ENCODE assay signal across 16 mouse cellular contexts in the genomic region with DNA sequence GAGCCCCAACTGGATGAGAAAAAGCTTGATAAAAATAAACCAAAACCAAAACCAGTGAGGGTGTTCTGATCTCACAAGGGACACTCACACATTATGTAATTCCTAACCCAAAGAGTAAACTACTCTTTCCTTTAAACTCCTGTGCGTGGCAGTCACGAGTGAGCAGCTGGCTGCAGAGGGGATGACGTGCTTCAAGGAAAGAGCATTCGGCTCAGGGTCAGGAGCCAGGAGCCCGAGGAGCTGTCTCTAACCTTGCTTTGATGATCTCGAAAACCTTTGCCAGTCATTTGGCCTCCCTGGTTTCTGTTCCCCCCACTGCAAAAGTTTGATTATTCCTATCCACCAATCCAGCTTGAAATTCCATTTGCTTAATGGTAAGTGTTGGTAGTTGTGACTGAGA.
"Had no signal": no experiment of that assay in that cellular context is flagged by ENCODE, and none has a peak within 500 bp of the region (broad histone marks: within the 10 kb centered on the region; RNA-seq: fewer than 3 reads in every experiment).

No protein-coding gene starts in this region.

- H3K36me3 ChIP-seq: limb, embryonic 12.5 days; limb, embryonic 15.5 days; stomach, embryonic 15.5 days had no signal

- H3K27me3 ChIP-seq: limb, embryonic 12.5 days; limb, embryonic 15.5 days; stomach, embryonic 15.5 days had no signal

- H3K4me2 ChIP-seq: limb, embryonic 12.5 days; limb, embryonic 15.5 days; liver, embryonic 11.5 days; lung, embryonic 14.5 days; midbrain, embryonic 11.5 days; stomach, embryonic 15.5 days had no signal

- DNase-seq: kidney, adult 9 months; kidney, postnatal 14 days; kidney, postnatal 4 days; left cerebral cortex, postnatal 4 days; liver, postnatal 0 days; lung, embryonic 14.5 days; lung, postnatal 14 days; lung, postnatal 4 days; midbrain, embryonic 14.5 days; thymus, postnatal 25 days had no signal

- ATAC-seq: liver, postnatal 0 days had no signal

- H3K4me1 ChIP-seq: limb, embryonic 12.5 days; limb, embryonic 15.5 days; stomach, embryonic 15.5 days had no signal

- H3K4me3 ChIP-seq: limb, embryonic 12.5 days; limb, embryonic 15.5 days; stomach, embryonic 15.5 days had no signal

- H3K27ac ChIP-seq: limb, embryonic 12.5 days; limb, embryonic 15.5 days; liver, embryonic 14.5 days; stomach, embryonic 15.5 days had no signal

- H3K9me3 ChIP-seq: limb, embryonic 12.5 days; limb, embryonic 15.5 days; stomach, embryonic 15.5 days had no signal

- H3K9ac ChIP-seq: limb, embryonic 12.5 days; limb, embryonic 15.5 days; liver, embryonic 14.5 days; liver, postnatal 0 days; lung, embryonic 14.5 days; stomach, embryonic 15.5 days had no signal
